Mouse (Mus musculus) effector memory CD4-positive, alpha-beta T cell, adult 5 months (primary cell): ENCODE data around the gene Olfr725. TPM values are rescaled to one million over a fixed set of nuclear protein-coding genes. Genes with fewer than 3 reads are reported as not detected.

Experiments used
- polyA plus RNA-seq: library from polyadenylated mRNA; unstranded; fragments of 100-300 nt; shearing (Covaris generic); gene quantifications from one replicate; pipeline ENCODE4 v1.2.1, GENCODE M21; 2017

Olfr725 gene
- not detected for polyA plus RNA-seq

DNA sequence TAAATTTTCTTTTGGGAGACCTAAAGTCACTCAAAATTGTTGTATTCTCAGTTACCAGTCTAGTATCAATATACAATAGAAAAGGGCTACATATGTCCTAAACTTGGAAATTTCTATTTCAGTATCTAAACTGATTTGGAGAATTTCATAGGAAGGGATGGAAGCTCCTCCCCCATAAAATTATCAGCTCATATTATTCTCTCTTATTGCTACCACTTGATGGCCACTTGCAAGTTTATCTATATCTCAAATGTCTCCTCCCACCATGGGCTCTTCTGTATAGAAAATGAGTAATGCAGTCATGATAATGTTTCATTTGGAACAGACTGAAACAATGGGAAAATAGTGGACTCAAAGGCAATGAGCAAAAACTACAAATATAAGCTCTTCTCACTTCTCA, at the start of gene Olfr725:
Gene Olfr725, minus strand, starts transcription at position 101 of the 400 bp plus-strand sequence.

Other genes starting within 250 kb of the Olfr725 start
- gene Olfr722, start 138.4 kb downstream of the Olfr725 start, polyA plus RNA-seq = 0.24 TPM
- gene Olfr723, start 108.6 kb downstream of the Olfr725 start, polyA plus RNA-seq = not detected
- gene Olfr724, start 77.1 kb downstream of the Olfr725 start, polyA plus RNA-seq = not detected
- gene Olfr726, start 50.6 kb upstream of the Olfr725 start, polyA plus RNA-seq = not detected
- not detected for gene Olfr727, start 82.8 kb upstream of the Olfr725 start, polyA plus RNA-seq
- not detected for gene Olfr728, start 102.3 kb upstream of the Olfr725 start, polyA plus RNA-seq
- gene Olfr729, start 112.5 kb upstream of the Olfr725 start, polyA plus RNA-seq = not detected
- not detected for gene Olfr730, start 147.8 kb upstream of the Olfr725 start, polyA plus RNA-seq
- gene Olfr731, start 201.5 kb upstream of the Olfr725 start, polyA plus RNA-seq = not detected
- gene Olfr732, start 243.8 kb upstream of the Olfr725 start, polyA plus RNA-seq = 0.16 TPM